Mouse (Mus musculus): ENCODE data around the gene Stox1.
"Not testable (repeated sequence)": the region's sequence is repeated elsewhere in the genome, so short reads cannot be mapped to it uniquely, and the experiment has no call there.

Stox1 gene

GRCm38 (mm10) chr10:62725771-62726687 is at the start of gene Stox1:
Stox1 (minus strand) TSS chr10:62726128.
- peak; percentile 84 for DNase-seq (ENCODE audit: low read depth, low spot score)

DNA sequence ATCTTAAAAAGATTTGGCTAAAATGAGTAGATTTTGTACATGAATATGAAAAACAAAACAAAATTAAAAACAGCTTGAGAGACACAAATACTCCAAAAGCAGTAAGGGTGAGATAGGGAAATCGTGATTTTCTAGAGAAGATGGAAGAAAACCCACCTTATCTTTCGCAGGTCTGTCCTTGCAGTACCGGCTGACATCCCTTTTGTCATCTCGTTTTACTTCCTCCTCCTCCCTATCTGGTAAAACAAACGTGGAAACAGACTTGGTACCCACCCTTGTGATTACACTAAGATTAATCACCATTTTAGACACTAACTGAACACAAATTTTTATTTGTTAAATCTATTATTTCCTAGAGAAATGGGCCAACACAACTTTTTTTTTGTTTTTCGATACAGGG is 24.9 kb upstream of the Stox1 start:
- no peak for DNase-seq (ENCODE audit: low read depth, low spot score)

DNA sequence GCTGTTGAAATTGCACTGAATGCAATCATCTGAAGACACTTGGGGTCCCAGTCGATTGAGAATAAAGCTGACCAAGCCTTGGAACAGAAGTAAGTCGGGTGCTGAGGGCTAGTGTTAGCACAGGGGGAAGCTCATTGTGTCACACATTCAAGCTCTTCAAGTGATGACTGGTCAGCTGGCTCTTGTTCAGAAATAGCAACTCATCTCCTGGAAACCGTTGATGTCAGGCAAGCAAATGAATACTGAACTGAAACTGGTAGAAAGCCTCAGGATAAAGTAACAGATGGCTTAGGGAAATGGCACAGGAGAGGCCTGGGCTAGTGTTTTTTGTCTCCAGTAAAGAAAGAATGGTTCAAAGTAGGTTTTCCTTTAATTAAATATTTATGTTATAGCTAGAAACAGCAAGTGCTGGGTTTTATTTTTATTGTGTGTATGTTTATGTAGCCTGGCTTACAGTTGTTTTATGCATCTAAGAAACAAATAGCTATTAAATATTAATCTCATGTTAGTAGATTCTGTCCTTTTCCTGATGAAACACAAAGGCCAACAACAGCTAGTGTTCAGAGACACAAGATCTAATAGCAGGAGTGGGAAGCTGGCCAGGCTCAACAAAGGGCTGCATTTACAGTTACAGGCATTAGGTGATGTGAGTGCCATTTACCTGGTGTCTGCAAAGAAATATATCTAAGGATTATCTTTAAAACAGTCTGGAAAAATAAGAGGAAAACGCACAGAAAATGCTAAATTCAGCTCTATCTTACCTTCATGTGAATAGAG is 14.2 kb upstream of the Stox1 start:
- DNase-seq (ENCODE audit: low read depth, low spot score), result peak; percentile 96

- no peak for DNase-seq (ENCODE audit: low read depth, low spot score)
These were observed 11.2 kb upstream of the Stox1 start for GRCm38 (mm10) chr10:62736965-62737688.

DNA sequence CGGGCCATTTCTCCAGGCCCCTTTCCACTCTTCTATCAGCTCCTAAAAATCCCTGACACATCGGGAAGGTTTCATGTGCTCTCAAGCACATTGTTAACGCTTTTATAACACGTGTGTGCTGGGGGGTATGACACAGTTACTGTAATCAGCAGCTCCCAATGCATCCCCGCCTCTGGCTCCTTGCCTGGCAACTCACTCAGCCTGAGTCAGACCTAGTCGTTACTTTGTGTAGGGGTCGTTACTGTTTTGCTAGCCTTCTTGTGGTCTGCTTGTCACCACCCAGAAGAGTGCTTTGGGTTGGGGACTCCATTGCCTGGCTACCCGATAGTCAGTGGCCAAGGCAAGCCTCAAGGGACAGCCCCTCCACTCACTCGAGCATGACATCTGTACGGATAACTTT is 4.9 kb upstream of the Stox1 start:
- DNase-seq (ENCODE audit: low read depth, low spot score), result no peak

DNA sequence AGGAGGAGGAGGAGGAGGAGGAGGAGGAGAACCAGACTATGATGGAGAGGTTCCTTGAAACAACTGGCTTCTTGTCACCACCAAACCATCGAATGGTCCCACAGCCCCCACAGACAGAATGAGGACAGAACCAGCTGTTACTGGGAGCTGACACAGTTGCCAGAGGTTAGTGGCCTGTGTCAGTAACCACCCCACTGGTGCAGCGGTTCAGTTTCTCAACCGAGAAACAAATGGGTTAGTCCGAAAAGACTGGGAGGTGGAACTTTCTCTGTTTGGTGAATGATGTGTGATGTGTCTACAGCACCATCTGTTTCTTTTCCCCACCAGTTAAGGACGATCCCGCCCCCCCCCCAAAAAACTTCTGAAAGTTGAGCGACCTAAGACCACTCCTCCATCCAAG is 992 bp downstream of the Stox1 start:
- DNase-seq (ENCODE audit: low read depth, low spot score), result no peak

DNA sequence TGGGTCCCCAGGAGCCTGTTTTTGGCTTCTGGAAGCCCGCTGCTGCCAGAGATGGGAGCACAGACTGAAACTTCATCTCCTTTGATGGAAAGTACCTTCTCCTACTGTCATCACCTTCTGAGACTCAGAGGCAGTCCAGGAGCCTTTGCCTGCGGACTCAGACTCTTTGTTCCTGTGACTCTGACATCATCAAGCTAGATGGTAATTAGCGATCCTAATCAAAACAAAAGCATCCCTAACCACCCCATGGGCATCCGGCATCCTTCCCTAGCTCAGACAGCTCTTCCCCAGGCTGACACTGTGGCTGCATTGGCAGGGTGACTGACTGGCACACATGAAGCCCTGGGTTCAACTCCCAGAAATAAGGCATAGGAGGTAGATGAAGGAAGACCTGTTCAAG is 3.2 kb downstream of the Stox1 start:
- no peak for DNase-seq (ENCODE audit: low read depth, low spot score)

DNA sequence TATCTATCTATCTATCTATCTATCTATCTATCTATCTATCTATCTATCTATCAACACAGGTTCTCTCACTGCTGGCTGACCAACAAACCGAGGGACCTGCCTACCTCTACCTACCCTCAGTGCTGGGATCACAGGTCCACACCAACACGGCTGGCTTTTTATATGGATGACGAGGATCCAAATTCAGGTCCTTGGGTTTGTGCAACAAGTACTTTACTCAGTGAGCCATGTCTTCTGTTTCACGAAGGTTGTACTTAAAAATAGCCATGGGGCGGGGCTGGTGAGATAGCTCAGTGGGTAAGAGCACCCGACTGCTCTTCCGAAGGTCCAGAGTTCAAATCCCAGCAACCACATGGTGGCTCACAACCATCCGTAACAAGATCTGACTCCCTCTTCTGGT is 5.4 kb downstream of the Stox1 start:
- DNase-seq (ENCODE audit: low read depth, low spot score), result not testable (repeated sequence)

DNA sequence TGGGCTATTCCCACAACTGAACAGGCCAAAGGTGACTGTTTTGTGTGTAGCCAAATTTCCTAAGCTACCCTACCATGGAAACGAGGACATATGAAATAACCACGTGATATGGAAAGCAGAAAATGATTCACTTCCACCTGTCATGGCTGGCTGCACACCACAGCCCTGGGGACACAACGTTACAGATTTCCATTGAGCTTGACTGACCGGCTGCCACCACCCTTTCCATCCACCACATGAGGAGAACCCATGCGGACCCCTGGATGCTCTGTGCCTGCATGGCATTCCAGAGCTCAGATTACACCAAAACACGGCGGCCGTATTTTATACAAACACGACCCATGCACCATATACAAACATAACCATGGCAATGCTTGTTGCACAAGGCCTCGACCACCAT is 12.5 kb downstream of the Stox1 start:
- DNase-seq (ENCODE audit: low read depth, low spot score), result no peak

- peak; percentile 58 for DNase-seq (ENCODE audit: low read depth, low spot score)
These were observed 22.3 kb downstream of the Stox1 start for GRCm38 (mm10) chr10:62703579-62703978.

GRCm38 (mm10) chr10:62702436-62702835 is 23.5 kb downstream of the Stox1 start:
- DNase-seq (ENCODE audit: low read depth, low spot score), result peak; percentile 80

DNA sequence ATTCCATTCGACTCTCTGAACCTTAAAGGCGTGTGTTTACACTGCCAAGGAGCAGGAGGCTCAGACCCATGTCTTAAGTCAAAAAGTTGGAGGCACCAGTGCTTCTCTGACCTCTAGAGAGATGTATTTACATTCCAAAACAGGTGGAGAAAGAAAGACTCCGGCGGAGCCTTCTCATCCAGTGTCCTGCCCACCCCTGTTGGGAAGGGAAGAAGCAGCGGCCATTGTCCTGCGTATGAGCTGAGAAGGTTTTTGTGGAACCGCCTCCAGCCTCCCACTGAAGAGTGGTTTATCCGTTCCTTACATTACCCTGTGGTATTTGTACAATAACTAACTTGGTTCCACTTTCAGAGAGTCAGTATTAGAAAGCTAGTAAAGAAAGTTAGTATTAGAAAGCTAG is 33.2 kb downstream of the Stox1 start:
- DNase-seq (ENCODE audit: low read depth, low spot score), result no peak

GRCm38 (mm10) chr10:62692244-62692643 is 33.7 kb downstream of the Stox1 start:
- no peak for DNase-seq (ENCODE audit: low read depth, low spot score)

DNA sequence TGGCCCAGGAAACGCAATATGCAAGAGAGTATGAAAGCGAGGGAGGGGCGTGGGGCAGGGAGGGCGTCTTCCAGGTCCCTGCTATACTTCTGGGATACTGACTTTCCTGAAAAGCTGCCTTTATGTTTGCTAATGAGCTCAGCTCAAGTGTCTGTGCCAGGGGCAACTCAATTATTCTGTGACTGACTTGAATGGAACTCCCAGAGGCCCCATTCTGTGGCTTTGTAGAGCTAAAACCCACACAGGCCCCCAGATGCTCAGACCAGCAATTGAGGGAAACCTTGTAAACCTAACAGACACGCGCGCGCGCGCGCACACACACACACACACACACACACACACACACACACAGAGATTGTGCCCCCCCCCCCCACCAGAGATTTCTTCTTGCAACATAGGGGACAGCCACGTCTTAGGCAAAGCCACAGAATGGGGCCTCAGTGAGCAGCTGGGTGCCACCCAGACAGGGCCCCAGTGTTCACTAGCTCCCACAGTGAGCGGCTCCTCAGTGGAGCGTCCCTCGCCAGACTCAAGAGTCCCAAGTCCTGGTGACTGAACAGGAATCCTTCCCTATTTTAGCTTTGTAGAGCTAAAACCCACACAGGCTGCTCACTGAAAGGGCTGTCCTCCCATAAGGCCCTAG is 38.8 kb downstream of the Stox1 start:
- no peak for DNase-seq (ENCODE audit: low read depth, low spot score)

GRCm38 (mm10) chr10:62683043-62683442 is 42.9 kb downstream of the Stox1 start:
- DNase-seq (ENCODE audit: low read depth, low spot score), result no peak

DNA sequence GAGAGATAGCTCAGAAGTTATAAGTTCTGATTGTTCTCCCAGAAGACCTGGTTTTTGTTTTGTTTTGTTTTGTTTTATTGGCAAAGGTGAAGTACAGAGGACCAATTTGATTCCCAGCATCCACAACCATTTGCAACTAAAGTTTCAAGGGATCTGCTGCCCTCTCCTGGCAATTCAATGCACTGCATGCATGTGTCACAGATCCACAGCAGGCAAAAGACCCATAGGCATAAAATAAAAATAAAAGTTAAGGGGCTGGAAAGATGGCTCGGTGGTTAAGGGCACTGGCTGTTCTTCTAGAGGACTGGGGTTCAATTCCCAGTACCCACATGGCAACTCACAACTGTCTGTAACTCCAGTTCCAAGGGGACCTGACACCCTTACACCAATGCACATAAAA is 46.1 kb downstream of the Stox1 start:
- no peak for DNase-seq (ENCODE audit: low read depth, low spot score)

- no peak for DNase-seq (ENCODE audit: low read depth, low spot score)
These were observed 48.6 kb downstream of the Stox1 start for GRCm38 (mm10) chr10:62677329-62677728.

GRCm38 (mm10) chr10:62676196-62676595 is 49.7 kb downstream of the Stox1 start:
- no peak for DNase-seq (ENCODE audit: low read depth, low spot score)

DNA sequence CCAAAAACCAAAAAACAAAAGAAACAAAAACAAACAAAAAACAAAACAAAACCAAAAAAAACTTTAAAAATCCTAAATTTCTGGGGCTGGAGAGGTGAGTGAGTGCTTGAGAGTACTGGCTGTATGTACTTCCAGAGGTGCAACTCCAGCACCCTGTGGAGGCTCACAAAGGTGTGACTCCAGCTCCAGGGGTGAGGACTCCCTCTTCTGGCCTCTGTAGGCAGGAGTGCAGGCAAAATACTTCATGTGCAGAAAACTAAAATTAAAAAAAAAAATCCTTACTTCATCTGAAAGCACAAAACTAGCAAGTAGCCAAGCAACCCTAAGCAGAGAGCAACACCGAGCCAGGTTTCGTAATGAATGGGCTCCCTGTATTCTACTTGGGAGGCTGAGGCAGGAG is 53.6 kb downstream of the Stox1 start:
- DNase-seq (ENCODE audit: low read depth, low spot score), result no peak

- DNase-seq (ENCODE audit: low read depth, low spot score), result no peak
These were observed 56.7 kb downstream of the Stox1 start for GRCm38 (mm10) chr10:62669245-62669644.

DNA sequence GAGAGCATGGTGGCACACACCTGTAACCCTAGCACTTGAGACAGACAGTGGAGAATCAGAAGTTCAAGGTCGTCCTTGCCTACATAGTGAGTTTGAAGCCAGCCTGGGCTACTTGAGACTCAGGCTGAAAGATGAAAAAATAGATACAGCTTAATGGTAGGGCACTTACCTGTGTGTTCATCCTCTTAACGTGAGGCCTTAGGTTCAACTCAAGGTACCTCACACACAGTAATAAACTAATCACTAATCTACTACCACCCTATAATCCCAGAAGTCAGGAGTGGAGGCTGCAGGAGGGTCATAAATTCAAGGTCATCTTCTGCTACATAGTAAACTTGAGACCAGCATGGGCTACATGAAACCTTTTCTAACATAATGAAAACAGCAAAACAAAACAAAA is 57.5 kb downstream of the Stox1 start:
- DNase-seq (ENCODE audit: low read depth, low spot score), result no peak

GRCm38 (mm10) chr10:62668043-62668442 is 57.9 kb downstream of the Stox1 start:
- no peak for DNase-seq (ENCODE audit: low read depth, low spot score)

Measured in brain, adult 2 months (tissue).